Comparison of ENCODE assay signal across 11 mouse cellular contexts in genomic region chr11:6075618-6076066, GRCm38 (mm10). TPM values are rescaled to one million over a fixed set of nuclear protein-coding genes. Genes with fewer than 3 reads are reported as not detected.
A peak's percentile ranks its signal among the peaks of the same experiment; 100 is the strongest.
DNase-seq lines count a peak whose midpoint lies in the region; ATAC-seq and TF ChIP-seq lines count a peak whose summit lies in the region.
"Had no signal": no experiment of that assay in that cellular context is flagged by ENCODE, and none has a peak within 500 bp of the region (broad histone marks: within the 10 kb centered on the region; RNA-seq: fewer than 3 reads in every experiment).

No protein-coding gene starts in this region.

- H3K36me3 ChIP-seq in lung, embryonic 14.5 days (ENCODE audit: insufficient read depth), result no peaks in the 10 kb centered on the region
- no peaks in the 10 kb centered on the region for H3K36me3 ChIP-seq in hindbrain, embryonic 16.5 days (ENCODE audit: control insufficient read depth, insufficient read depth, low read length)
- H3K36me3 ChIP-seq: liver, embryonic 13.5 days had no signal

- H3K27ac ChIP-seq in lung, embryonic 14.5 days (ENCODE audit: low read depth), result no peak overlapping the region
- no peak overlapping the region; the same call in 1 of the 2 replicates for H3K27ac ChIP-seq in hindbrain, embryonic 16.5 days (ENCODE audit: low read depth, low read length)
- H3K27ac ChIP-seq: liver, embryonic 13.5 days had no signal

- 50% methylated on average over 8 of the region's 8 CpGs for WGBS in lung, embryonic 14.5 days
- WGBS in hindbrain, embryonic 16.5 days, result 36% methylated on average over 8 of the region's 8 CpGs

- ATAC-seq in frontal cortex, adult (ENCODE audit: low TSS enrichment), result peak; percentile 80
- ATAC-seq in lung, embryonic 14.5 days (ENCODE audit: insufficient read depth), result peak; percentile 56; the same call in 1 of the 2 replicates
- peak; percentile 45; the same call in 1 of the 2 replicates for ATAC-seq in cerebellum, adult (ENCODE audit: insufficient number of reproducible peaks, low FRiP score, low TSS enrichment)
- peak; percentile 83 for ATAC-seq in hindbrain, embryonic 16.5 days

- no peaks in the 10 kb centered on the region for H3K9me3 ChIP-seq in lung, embryonic 14.5 days (ENCODE audit: low read depth, low read length)
- H3K9me3 ChIP-seq in hindbrain, embryonic 16.5 days (ENCODE audit: control insufficient read depth, low read length), result no peaks in the 10 kb centered on the region
- H3K9me3 ChIP-seq: liver, embryonic 13.5 days had no signal

- no peaks in the 10 kb centered on the region for H3K4me1 ChIP-seq in lung, embryonic 14.5 days (ENCODE audit: insufficient read depth)
- H3K4me1 ChIP-seq in hindbrain, embryonic 16.5 days (ENCODE audit: control insufficient read depth, insufficient read depth, low read depth, low read length), result peaks cover 8% of the 10 kb centered on the region
- H3K4me1 ChIP-seq: liver, embryonic 13.5 days had no signal

- no peak overlapping the region for H3K9ac ChIP-seq in lung, embryonic 14.5 days
- H3K9ac ChIP-seq in hindbrain, embryonic 16.5 days (ENCODE audit: low read depth, low read length), result no peak overlapping the region
- H3K9ac ChIP-seq: liver, embryonic 13.5 days had no signal

- no peak overlapping the region for H3K4me2 ChIP-seq in lung, embryonic 14.5 days
- no peak overlapping the region for H3K4me2 ChIP-seq in hindbrain, embryonic 16.5 days (ENCODE audit: low read length)
- H3K4me2 ChIP-seq: liver, embryonic 13.5 days had no signal

- no peak for TF ChIP-seq CTCF in lung, embryonic 14.5 days (IDR thresholded peaks at IDR 0.05; ENCODE audit: low read depth)

- no peak overlapping the region for H3K4me3 ChIP-seq in lung, embryonic 14.5 days (ENCODE audit: low read depth, low read length)
- H3K4me3 ChIP-seq in hindbrain, embryonic 16.5 days (ENCODE audit: low read length), result no peak overlapping the region
- H3K4me3 ChIP-seq: liver, embryonic 13.5 days had no signal

- no peak for DNase-seq in frontal cortex, postnatal 25 days (ENCODE audit: low spot score in 2 of 2)
- DNase-seq in lung, embryonic 14.5 days, result peak; percentile 55
- DNase-seq in lung, postnatal 25 days (ENCODE audit: low spot score), result no peak
- no peak for DNase-seq in ovary, postnatal 10 days (ENCODE audit: low spot score)
- DNase-seq in testis, postnatal 10 days (ENCODE audit: low spot score), result no peak
- DNase-seq: layer of hippocampus, adult 9-11 months; liver, embryonic 13.5 days; thymus, adult 18-20 months had no signal

- H3K27me3 ChIP-seq in lung, embryonic 14.5 days (ENCODE audit: insufficient read depth, low read length), result no peaks in the 10 kb centered on the region
- no peaks in the 10 kb centered on the region; the same call in 1 of the 2 replicates for H3K27me3 ChIP-seq in hindbrain, embryonic 16.5 days (replicated peaks; ENCODE audit: control insufficient read depth, insufficient read depth, low read length)

RNA-seq across cellular contexts. Expression of gene Camk2b, which starts 9.5 kb away (rescaled TPM):
- 0.41 and 0.59 TPM in 2 replicates for polyA plus RNA-seq in lung, embryonic 14.5 days (2014; fragmentation: Nextera tagmentation; extraction: Ambion mirVana)
- polyA plus RNA-seq in hindbrain, embryonic 16.5 days (2015; fragmentation: Nextera tagmentation; extraction: Ambion mirVana), result 138 and 140 TPM in 2 replicates

Comparison
In these comparisons a context has a peak if more than half of its experiments do, and no peak if none do; other contexts are left out.
1. RNA of gene Camk2b, which starts 9.5 kb away (polyA plus RNA-seq): 138 to 140 TPM in hindbrain, embryonic 16.5 days; 0.41 to 0.59 TPM in lung, embryonic 14.5 days; every median in the first group is over 10 times any median in the second.
2. Peak in every context shown above with its lines, with median percentiles within 50 percentile points of each other: ATAC-seq.